Mouse (Mus musculus): Measurements from ENCODE around the gene Dnm3.

GRCm38 (mm10) chr1:162477246-162478209, at the start of gene Dnm3:
- TF ChIP-seq CTCF (conservative IDR thresholded peaks at IDR 0.05; ENCODE audit: insufficient read depth, insufficient read length, low read depth, low read length), result peak; percentile 62; the same call in 1 of the 2 replicates
- peak; percentile 72 for TF ChIP-seq POLR2A (IDR thresholded peaks at IDR 0.05; ENCODE audit: low read depth, low read length)

All from kidney, adult 2 months (tissue).